Mouse (Mus musculus): ENCODE data around the gene Ccdc169. TPM values are rescaled to one million over a fixed set of nuclear protein-coding genes. Genes with fewer than 3 reads are reported as not detected.

The Ccdc169 gene
- total and polyA plus RNA-seq, 3 experiments = 0.19 TPM; not detected in 2

GRCm38 (mm10) chr3:55111935-55112709 is 25.0 kb upstream of the Ccdc169 start, which contains the start of gene Spg20 (continued):
- TF ChIP-seq BHLHE40 (IDR thresholded peaks at IDR 0.05; ENCODE audit: borderline replicate concordance, low read depth, low read length) (no peak), USF2 (IDR thresholded peaks at IDR 0.05; ENCODE audit: borderline replicate concordance in 1 of 2, insufficient read depth in 1 of 2, low read depth in 1 of 2, low read length in 2 of 2) (no peak), POLR2AphosphoS2 (IDR thresholded peaks at IDR 0.05; ENCODE audit: low read length) (peak; percentile 73; the same call in 1 of the 2 replicates), CHD2 (IDR thresholded peaks at IDR 0.05; ENCODE audit: low read length) (no peak), MAZ (IDR thresholded peaks at IDR 0.05; ENCODE audit: low read depth, low read length) (no peak)

DNA sequence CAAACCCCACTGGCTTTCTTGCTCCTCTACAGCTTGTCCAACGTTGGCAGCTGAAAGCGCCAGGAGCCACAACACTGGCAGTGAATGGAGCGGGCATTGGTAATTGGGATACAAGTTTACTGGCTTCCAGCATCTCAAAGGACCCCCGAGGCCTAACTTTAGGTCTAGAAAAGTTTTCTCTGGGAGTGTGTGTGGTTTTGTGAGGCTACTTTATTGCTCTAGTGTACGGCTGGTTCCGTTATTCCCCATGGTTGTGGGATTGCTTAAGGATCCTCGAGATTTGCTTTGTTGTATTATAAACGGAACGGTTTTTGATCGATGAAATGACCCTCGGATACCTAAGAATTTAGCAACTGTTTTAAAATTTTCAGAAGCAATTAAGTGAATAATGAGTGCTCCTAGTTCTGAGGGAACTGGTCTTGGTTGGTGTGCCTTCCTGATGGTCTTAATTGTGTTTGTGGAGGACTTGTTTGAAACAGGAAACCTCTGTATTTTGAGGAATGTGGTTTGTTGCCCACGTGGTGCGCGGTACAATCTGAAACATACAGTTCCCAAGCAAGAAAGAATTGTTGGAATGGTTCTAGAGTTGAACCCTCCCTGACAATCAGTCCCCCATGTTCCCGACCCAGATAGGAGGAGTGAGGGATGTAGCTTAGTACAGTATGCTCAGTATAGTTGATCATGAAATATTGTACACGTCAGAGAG is 24.3 kb upstream of the Ccdc169 start:
- H3K9me3 ChIP-seq (replicated peaks; ENCODE audit: insufficient read depth, low read length) = no peaks in the 10 kb centered on the region
- peak; percentile 60 for DNase-seq (ENCODE audit: low read depth, low spot score)
- H3K9ac ChIP-seq (ENCODE audit: control insufficient read depth, low read depth, low read length, poor library complexity, severe bottlenecking) = peak overlapping the region; percentile 99
- peak overlapping the region; percentile 82 to 96 for H3K4me3 ChIP-seq (ENCODE audit: control insufficient read depth in 1 of 2, insufficient read depth in 1 of 2, low read depth in 2 of 2, low read length in 2 of 2)
- peaks cover 0 to 2% of the 10 kb centered on the region in 2 experiments; a peak in 2 of 4 replicates for H3K4me1 ChIP-seq (ENCODE audit: control insufficient read depth in 1 of 2, insufficient read depth in 2 of 2, low read length in 2 of 2)
- no peaks in the 10 kb centered on the region for H3K27me3 ChIP-seq (ENCODE audit: control insufficient read depth in 1 of 2, insufficient read depth in 2 of 2, low read length in 2 of 2)
- H3K36me3 ChIP-seq (ENCODE audit: control insufficient read depth in 1 of 2, insufficient read depth in 2 of 2, low read length in 2 of 2) = peaks cover 3 to 9% of the 10 kb centered on the region in 2 experiments; a peak in 3 of 4 replicates
- H3K27ac ChIP-seq (ENCODE audit: control insufficient read depth, low read depth, low read length) = peak overlapping the region; percentile 21; the same call in 1 of the 2 replicates
- peaks cover 20% of the 10 kb centered on the region for H3K79me2 ChIP-seq (ENCODE audit: control insufficient read depth, insufficient read depth, low read length, poor library complexity)
- TF ChIP-seq MXI1 (IDR thresholded peaks at IDR 0.05; ENCODE audit: low read depth, low read length) (peak; percentile 93), MYB (IDR thresholded peaks at IDR 0.05; ENCODE audit: low read depth, low read length) (no peak), SIN3A (IDR thresholded peaks at IDR 0.05; ENCODE audit: low read length) (peak; percentile 65), NRF1 (IDR thresholded peaks at IDR 0.05; ENCODE audit: insufficient read depth, low read depth, low read length, poor library complexity, severe bottlenecking) (no peak), MAX (IDR thresholded peaks at IDR 0.05; ENCODE audit: low read length) (peak; percentile 90), USF1 (IDR thresholded peaks at IDR 0.05; ENCODE audit: low read depth, low read length) (peak; percentile 84), USF2 (IDR thresholded peaks at IDR 0.05; ENCODE audit: borderline replicate concordance in 1 of 2, insufficient read depth in 1 of 2, low read depth in 1 of 2, low read length in 2 of 2) (0 out of 4 replicates have a peak, but pooled peaks of 1 of the 2 experiments have one; percentile 43), NELFE (IDR thresholded peaks at IDR 0.05; ENCODE audit: low read depth, low read length) (no peak), MYC (IDR thresholded peaks at IDR 0.05; ENCODE audit: low read depth, low read length) (peak; percentile 78)

Data from MEL (cell line).